Mouse (Mus musculus): ENCODE measurements around the gene Tmem176a. TPM values are rescaled to one million over a fixed set of nuclear protein-coding genes. Genes with fewer than 3 reads are reported as not detected.

Gene Tmem176a
- polyA plus RNA-seq (2012; rRNA removed) = 59.3 and 80.5 TPM in 2 replicates

DNA sequence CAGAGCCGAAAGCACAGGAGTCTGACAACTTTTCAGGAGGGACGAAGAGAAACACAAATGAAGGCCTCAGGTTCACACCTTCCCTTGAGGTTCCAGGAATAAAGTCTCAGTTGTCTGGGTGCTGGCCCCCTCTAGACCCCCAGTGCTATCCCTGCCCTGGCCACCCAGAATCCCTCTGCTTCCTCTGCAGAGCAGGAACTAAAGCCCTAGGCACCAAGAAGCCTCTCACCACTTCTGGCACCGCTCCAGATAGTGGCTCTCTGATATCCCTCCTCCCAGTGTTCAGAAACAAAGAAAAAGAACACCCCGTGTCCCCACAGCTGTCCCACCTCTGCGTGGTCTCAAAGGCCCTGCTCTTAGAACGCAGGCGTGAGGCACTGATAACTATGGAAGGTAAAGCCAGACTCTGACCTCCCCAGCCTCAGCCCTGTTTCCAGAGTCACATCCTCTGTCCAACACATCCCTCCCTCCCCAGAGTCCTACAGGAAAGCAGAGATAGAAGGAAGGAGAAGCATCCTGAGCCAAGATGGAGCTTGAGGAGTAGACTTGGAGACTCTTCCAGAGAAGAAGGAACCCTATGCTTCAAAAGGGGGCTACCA, at the start of gene Tmem176a:
Gene Tmem176a, plus strand, starts transcription at position 549 of the 599 bp plus-strand sequence.

DNA sequence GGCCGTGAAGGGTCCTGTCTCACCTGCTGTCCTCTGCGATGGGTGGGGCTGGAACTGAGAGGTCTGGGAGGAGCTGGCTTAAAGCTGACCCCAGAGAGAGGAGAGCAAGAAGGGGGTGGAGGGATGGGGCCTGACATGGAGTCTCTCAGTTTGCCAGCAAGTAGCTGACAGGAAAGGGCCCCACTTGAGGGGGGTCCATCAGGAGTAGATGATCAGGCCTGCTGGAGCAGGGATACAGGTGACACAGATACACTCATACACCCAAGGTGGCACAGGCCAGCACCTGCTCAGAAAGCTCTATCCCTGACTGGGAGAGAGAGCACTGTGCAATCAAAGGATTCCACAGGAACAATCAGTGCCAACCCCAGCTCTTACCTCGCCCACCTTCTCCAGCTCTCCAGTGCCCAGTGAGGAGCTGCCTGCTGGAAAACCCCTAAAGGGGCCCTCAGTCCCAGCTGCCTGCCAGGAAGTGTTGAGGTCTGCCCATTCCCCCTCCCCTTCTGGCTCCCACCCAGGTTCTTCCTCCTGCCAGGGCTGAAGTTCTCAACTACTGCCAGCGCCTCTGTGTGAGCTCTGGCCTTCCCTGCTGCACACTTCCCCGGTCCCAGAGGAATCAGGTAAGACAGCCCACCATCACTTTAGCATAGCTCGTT, 380 bp downstream of the Tmem176a start, which contains the start of gene Tmem176b:
Gene Tmem176b, minus strand, starts transcription at position 524 of the 653 bp plus-strand sequence.

GRCm38 (mm10) chr6:48872596-48872995, 31.9 kb downstream of the Tmem176a start, which contains the start of gene Aoc1:
Aoc1 (plus strand) TSS chr6:48872896.

Other genes with a start within 250 kb of the Tmem176a start
- gene Repin1, start 247.0 kb upstream of the Tmem176a start, polyA plus RNA-seq (2012; rRNA removed) = 13.2 and 15.6 TPM in 2 replicates
- gene Gm44965, start 247.0 kb upstream of the Tmem176a start, polyA plus RNA-seq (2012; rRNA removed) = not detected in 2 replicates
- gene Zfp775, start 238.9 kb upstream of the Tmem176a start, polyA plus RNA-seq (2012; rRNA removed) = 2.3 and 3.2 TPM in 2 replicates
- gene AI854703, start 214.2 kb upstream of the Tmem176a start, polyA plus RNA-seq (2012; rRNA removed) = 0.71 and 0.78 TPM in 2 replicates
- 0.26 and 0.52 TPM in 2 replicates for gene Gimap8, start 193.7 kb upstream of the Tmem176a start, polyA plus RNA-seq (2012; rRNA removed)
- 0.23 TPM in 1 of 2 replicates, not detected in the other for gene Gimap9, start 164.8 kb upstream of the Tmem176a start, polyA plus RNA-seq (2012; rRNA removed)
- 0.98 and 1.2 TPM in 2 replicates for gene Gimap4, start 156.4 kb upstream of the Tmem176a start, polyA plus RNA-seq (2012; rRNA removed)
- 0.57 and 1.1 TPM in 2 replicates for gene Gimap6, start 132.7 kb upstream of the Tmem176a start, polyA plus RNA-seq (2012; rRNA removed)
- not detected in 2 replicates for gene Gm28053, start 122.3 kb upstream of the Tmem176a start, polyA plus RNA-seq (2012; rRNA removed)
- 0.05 TPM in 1 of 2 replicates, not detected in the other for gene Gimap7, start 122.3 kb upstream of the Tmem176a start, polyA plus RNA-seq (2012; rRNA removed)
- gene Gimap1, start 101.9 kb upstream of the Tmem176a start, polyA plus RNA-seq (2012; rRNA removed) = 1.3 and 3.6 TPM in 2 replicates
- gene Gimap5, start 94.7 kb upstream of the Tmem176a start, polyA plus RNA-seq (2012; rRNA removed) = 0.89 and 1.6 TPM in 2 replicates
- 0.25 and 0.55 TPM in 2 replicates for gene Gimap3, start 70.1 kb upstream of the Tmem176a start, polyA plus RNA-seq (2012; rRNA removed)
- 108 and 110 TPM in 2 replicates for gene Tmem176b, start 577 bp downstream of the Tmem176a start, polyA plus RNA-seq (2012; rRNA removed)
- gene Aoc1, start 32.0 kb downstream of the Tmem176a start, polyA plus RNA-seq (2012; rRNA removed) = 0.11 and 0.17 TPM in 2 replicates
- not detected in 2 replicates for gene 1600015I10Rik, start 89.0 kb downstream of the Tmem176a start, polyA plus RNA-seq (2012; rRNA removed)
- not detected in 2 replicates for gene Doxl2, start 134.0 kb downstream of the Tmem176a start, polyA plus RNA-seq (2012; rRNA removed)
- not detected in 2 replicates for gene Svs1, start 145.9 kb downstream of the Tmem176a start, polyA plus RNA-seq (2012; rRNA removed)
- 6.2 and 15.1 TPM in 2 replicates for gene Gpnmb, start 195.6 kb downstream of the Tmem176a start, polyA plus RNA-seq (2012; rRNA removed)
- 9.5 and 13.3 TPM in 2 replicates for gene Malsu1, start 232.9 kb downstream of the Tmem176a start, polyA plus RNA-seq (2012; rRNA removed)